Mouse (Mus musculus) lung, postnatal 0 days (tissue): ENCODE results near the gene Dync1i1.

Experiments used
- CTCF ChIP-seq: IDR thresholded peaks from 2 replicates; pipeline ENCODE4 v1.5.1; 2016; ENCODE audit warnings: antibody characterized with exemption, mild to moderate bottlenecking
- EP300 ChIP-seq: IDR thresholded peaks from 2 replicates; pipeline ENCODE4 v1.6.1; 2016; ENCODE audit warnings: antibody characterized with exemption, mild to moderate bottlenecking, control low read depth

- TF ChIP-seq CTCF (no peak), EP300 (no peak)
Observed at GRCm38 (mm10) chr6:6077234-6077633, 351.8 kb downstream of the Dync1i1 start.
